Mouse (Mus musculus) kidney, embryonic 15.5 days (tissue): ENCODE measurements at regions not wholly inside any gene's neighbourhood (a gene's known extent, or its start where the extent isn't known, plus 50 kb on each side); places are given as distances from the start of the nearest gene placed in this dataset.

Experiments
- ATAC-seq: fragments of 200-750 bp; cut with Nextera tagmentation; replicated peaks from 2 replicates; pipeline ENCODE4 v1.8.0; 2017; ENCODE audit warnings: moderate TSS enrichment; ENCODE audit not compliant: low FRiP score
- H3K27ac ChIP-seq: fragments of 300-500 bp; sonication (generic); 2 replicates; pipeline ENCODE4 v1.5.1; 2015; ENCODE audit warnings: mild to moderate bottlenecking, inconsistent platforms
- H3K27me3 ChIP-seq: fragments of 300-500 bp; sonication (generic); 2 replicates; pipeline ENCODE4 v1.6.1; 2015; ENCODE audit warnings: inconsistent platforms
- H3K36me3 ChIP-seq: fragments of 300-500 bp; sonication (generic); 2 replicates; pipeline ENCODE4 v1.6.1; 2015; ENCODE audit warnings: inconsistent platforms
- H3K4me1 ChIP-seq: fragments of 300-500 bp; sonication (generic); 2 replicates; pipeline ENCODE4 v1.6.1; 2015; ENCODE audit warnings: inconsistent platforms
- H3K4me2 ChIP-seq: fragments of 300-500 bp; sonication (generic); 2 replicates; pipeline ENCODE4 v1.6.1; 2015; ENCODE audit warnings: moderate library complexity, mild to moderate bottlenecking, inconsistent platforms
- H3K4me3 ChIP-seq: fragments of 300-500 bp; sonication (generic); replicated peaks from 2 replicates; pipeline ENCODE4 v1.5.1; 2015; ENCODE audit warnings: mild to moderate bottlenecking, inconsistent platforms
- H3K9ac ChIP-seq: fragments of 300-500 bp; sonication (generic); 2 replicates; pipeline ENCODE4 v1.6.1; 2015; ENCODE audit warnings: mild to moderate bottlenecking, inconsistent platforms
- H3K9me3 ChIP-seq: fragments of 300-500 bp; sonication (generic); replicated peaks from 2 replicates; pipeline ENCODE4 v1.6.1; 2016; ENCODE audit warnings: inconsistent platforms
- WGBS: fragments of 180-500 bp; shearing (Covaris S2); methylation state at CpG from one replicate; pipeline ENCODE4 v1.1.7; 2015; ENCODE audit warnings: mixed read lengths; 5-methylcytosine and 5-hydroxymethylcytosine counted together

GRCm38 (mm10) chr1:137806742-137807141, 368.8 kb downstream of the Ptprc start:
- Histone ChIP-seq H3K4me2 (no peak overlapping the region), H3K27me3 (no peaks in the 10 kb centered on the region), H3K9me3 (no peaks in the 10 kb centered on the region), H3K9ac (no peak overlapping the region), H3K4me3 (no peak overlapping the region), H3K27ac (no peak overlapping the region), H3K4me1 (no peaks in the 10 kb centered on the region), H3K36me3 (no peaks in the 10 kb centered on the region)
- WGBS: 63% methylated on average over 8 of the region's 8 CpGs
- ATAC-seq: no peak

- Histone ChIP-seq H3K4me3 (no peak overlapping the region), H3K36me3 (no peaks in the 10 kb centered on the region), H3K27ac (no peak overlapping the region), H3K9ac (no peak overlapping the region), H3K4me2 (no peak overlapping the region), H3K9me3 (no peaks in the 10 kb centered on the region), H3K27me3 (no peaks in the 10 kb centered on the region), H3K4me1 (no peaks in the 10 kb centered on the region)
- 83% methylated on average over 8 of the region's 8 CpGs for WGBS
- no peak for ATAC-seq
Measured at GRCm38 (mm10) chr1:137806252-137806651, 369.3 kb downstream of the Ptprc start.

- H3K9me3 ChIP-seq: no peaks in the 10 kb centered on the region
- H3K4me3 ChIP-seq: no peak overlapping the region
- no peaks in the 10 kb centered on the region for H3K27me3 ChIP-seq
- H3K4me1 ChIP-seq: no peaks in the 10 kb centered on the region
- H3K4me2 ChIP-seq: no peak overlapping the region
- no peak for ATAC-seq
- no peak overlapping the region for H3K27ac ChIP-seq
- no peaks in the 10 kb centered on the region for H3K36me3 ChIP-seq
- no peak overlapping the region for H3K9ac ChIP-seq
- WGBS: 76% methylated on average over 4 of the region's 4 CpGs
Measured at GRCm38 (mm10) chr1:137802119-137802518, 373.4 kb downstream of the Ptprc start.

- Histone ChIP-seq H3K4me1 (no peaks in the 10 kb centered on the region), H3K27ac (no peak overlapping the region), H3K4me3 (no peak overlapping the region), H3K27me3 (no peaks in the 10 kb centered on the region), H3K9ac (no peak overlapping the region), H3K36me3 (no peaks in the 10 kb centered on the region), H3K9me3 (no peaks in the 10 kb centered on the region), H3K4me2 (no peak overlapping the region)
- ATAC-seq: no peak
- 73% methylated on average over 2 of the region's 2 CpGs for WGBS
Measured at GRCm38 (mm10) chr1:137800752-137801151, 374.8 kb downstream of the Ptprc start.

GRCm38 (mm10) chr1:137788789-137789188, 386.7 kb downstream of the Ptprc start:
- Histone ChIP-seq H3K36me3 (no peaks in the 10 kb centered on the region), H3K9me3 (no peaks in the 10 kb centered on the region), H3K4me1 (no peaks in the 10 kb centered on the region), H3K4me2 (no peak overlapping the region), H3K27me3 (no peaks in the 10 kb centered on the region), H3K27ac (no peak overlapping the region), H3K4me3 (no peak overlapping the region), H3K9ac (no peak overlapping the region)
- 61% methylated on average over 3 of the region's 3 CpGs for WGBS
- no peak for ATAC-seq

- no peak overlapping the region for H3K27ac ChIP-seq
- no peak for ATAC-seq
- no peak overlapping the region for H3K4me2 ChIP-seq
Measured at GRCm38 (mm10) chr1:137786653-137787052, 388.9 kb downstream of the Ptprc start.

GRCm38 (mm10) chr1:137774586-137774985, 400.9 kb downstream of the Ptprc start:
- Histone ChIP-seq H3K9ac (no peak overlapping the region), H3K4me2 (no peak overlapping the region), H3K27ac (no peak overlapping the region)

More at GRCm38 (mm10) chr1:137786653-137787052, 388.9 kb downstream of the Ptprc start:
- no peaks in the 10 kb centered on the region for H3K36me3 ChIP-seq
- H3K4me1 ChIP-seq: no peaks in the 10 kb centered on the region
- H3K9me3 ChIP-seq: no peaks in the 10 kb centered on the region
- no peak overlapping the region for H3K4me3 ChIP-seq
- H3K9ac ChIP-seq: no peak overlapping the region
- no peaks in the 10 kb centered on the region for H3K27me3 ChIP-seq

GRCm38 (mm10) chr1:137760797-137761196, 414.7 kb downstream of the Ptprc start:
- Histone ChIP-seq H3K36me3 (no peaks in the 10 kb centered on the region), H3K4me1 (no peaks in the 10 kb centered on the region), H3K4me3 (no peak overlapping the region), H3K27me3 (no peaks in the 10 kb centered on the region), H3K4me2 (no peak overlapping the region), H3K9me3 (no peaks in the 10 kb centered on the region), H3K9ac (no peak overlapping the region), H3K27ac (no peak overlapping the region)
- no peak for ATAC-seq
- WGBS: 89% methylated on average over 4 of the region's 4 CpGs

More at GRCm38 (mm10) chr1:137774586-137774985, 400.9 kb downstream of the Ptprc start:
- Histone ChIP-seq H3K27me3 (no peaks in the 10 kb centered on the region), H3K4me3 (no peak overlapping the region), H3K4me1 (no peaks in the 10 kb centered on the region), H3K9me3 (no peaks in the 10 kb centered on the region), H3K36me3 (no peaks in the 10 kb centered on the region)
- no peak for ATAC-seq

- no peak for ATAC-seq
- WGBS: 78% methylated on average over 7 of the region's 7 CpGs
Measured at GRCm38 (mm10) chr1:137751446-137751961, 424.0 kb downstream of the Ptprc start.

GRCm38 (mm10) chr1:137750894-137751293, 424.6 kb downstream of the Ptprc start:
- H3K4me2 ChIP-seq: no peak overlapping the region
- ATAC-seq: no peak
- no peaks in the 10 kb centered on the region for H3K27me3 ChIP-seq
- H3K4me3 ChIP-seq: no peak overlapping the region
- no peaks in the 10 kb centered on the region for H3K4me1 ChIP-seq
- H3K9me3 ChIP-seq: no peaks in the 10 kb centered on the region
- H3K36me3 ChIP-seq: no peaks in the 10 kb centered on the region
- H3K9ac ChIP-seq: no peak overlapping the region
- WGBS: 93% methylated on average over 5 of the region's 5 CpGs
- H3K27ac ChIP-seq: no peak overlapping the region

More at GRCm38 (mm10) chr1:137751446-137751961, 424.0 kb downstream of the Ptprc start:
- Histone ChIP-seq H3K36me3 (no peaks in the 10 kb centered on the region), H3K9ac (no peak overlapping the region), H3K9me3 (no peaks in the 10 kb centered on the region), H3K4me3 (no peak overlapping the region), H3K4me1 (no peaks in the 10 kb centered on the region), H3K27me3 (no peaks in the 10 kb centered on the region), H3K4me2 (no peak overlapping the region), H3K27ac (no peak overlapping the region)

- Histone ChIP-seq H3K27me3 (no peaks in the 10 kb centered on the region), H3K9ac (no peak overlapping the region), H3K9me3 (no peaks in the 10 kb centered on the region), H3K4me1 (no peaks in the 10 kb centered on the region), H3K36me3 (no peaks in the 10 kb centered on the region), H3K4me3 (no peak overlapping the region), H3K27ac (no peak overlapping the region), H3K4me2 (no peak overlapping the region)
- no peak for ATAC-seq
- 64% methylated on average over 2 of the region's 2 CpGs for WGBS
Measured at GRCm38 (mm10) chr1:137746129-137746528, 429.4 kb downstream of the Ptprc start.

- Histone ChIP-seq H3K36me3 (no peaks in the 10 kb centered on the region), H3K4me3 (no peak overlapping the region), H3K9me3 (no peaks in the 10 kb centered on the region), H3K4me1 (no peaks in the 10 kb centered on the region), H3K9ac (no peak overlapping the region), H3K27ac (no peak overlapping the region), H3K27me3 (no peaks in the 10 kb centered on the region), H3K4me2 (no peak overlapping the region)
- WGBS: 32% methylated on average over 1 of the region's 1 CpGs
- no peak for ATAC-seq
Measured at GRCm38 (mm10) chr1:137738157-137738851, 437.2 kb downstream of the Ptprc start.

- no peaks in the 10 kb centered on the region for H3K27me3 ChIP-seq
- H3K9ac ChIP-seq: no peak overlapping the region
- H3K4me3 ChIP-seq: no peak overlapping the region
- H3K36me3 ChIP-seq: no peaks in the 10 kb centered on the region
- no peaks in the 10 kb centered on the region for H3K9me3 ChIP-seq
- 85% methylated on average over 3 of the region's 3 CpGs for WGBS
- no peaks in the 10 kb centered on the region for H3K4me1 ChIP-seq
- H3K4me2 ChIP-seq: no peak overlapping the region
- no peak for ATAC-seq
- no peak overlapping the region for H3K27ac ChIP-seq
Measured at GRCm38 (mm10) chr1:137703882-137704281, 471.6 kb downstream of the Ptprc start.
